Mouse (Mus musculus) left cerebral cortex, postnatal 4 days (tissue): ENCODE data around the gene Ctrc. TPM values are rescaled to one million over a fixed set of nuclear protein-coding genes. Genes with fewer than 3 reads are reported as not detected.
A peak's percentile ranks its signal among the peaks of the same experiment; 100 is the strongest.

Source experiments
- DNase-seq: peaks from one replicate; pipeline ENCODE4 v3.0.0-alpha.2; 2022
- intact Hi-C: fragments of 180-260 bp; cut with DNase I; formaldehyde crosslinking; loops from one replicate; pipeline ENCODE4 v1.15.1; 2025
- total RNA-seq, 2 experiments: library from RNA; stranded (reverse); gene quantifications; 2 replicates each; pipeline ENCODE4 v1.2.3; 2021

Gene Ctrc
- not detected for total RNA-seq

DNA sequence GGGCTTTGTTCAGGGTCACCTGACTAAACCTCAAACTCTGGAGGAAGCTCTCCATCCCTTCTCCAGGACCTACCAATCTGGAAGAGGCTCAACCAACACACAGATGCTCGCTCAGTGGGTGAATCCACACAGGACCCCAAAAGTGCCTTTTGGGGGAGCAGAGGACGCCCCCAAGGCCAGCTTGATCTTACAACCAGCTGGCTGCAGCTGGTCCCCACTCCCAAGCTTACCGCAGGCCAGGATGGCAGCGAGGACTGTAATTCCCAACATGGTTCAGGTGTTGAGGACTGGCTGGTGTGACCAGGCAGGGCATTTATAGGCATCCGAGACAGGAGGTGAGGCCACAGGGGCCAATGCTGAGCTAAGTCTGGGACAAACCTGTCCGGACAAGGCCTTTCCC is at the start of gene Ctrc:
Ctrc (minus strand) TSS at position 361 of the 400 bp plus-strand sequence.
- DNase-seq, result no peak
- intact Hi-C loops, result loop anchor here (10.0 kb wide), 1 partner anchor 231 kb away; the partner anchor contains the start of gene Tmem82

DNA sequence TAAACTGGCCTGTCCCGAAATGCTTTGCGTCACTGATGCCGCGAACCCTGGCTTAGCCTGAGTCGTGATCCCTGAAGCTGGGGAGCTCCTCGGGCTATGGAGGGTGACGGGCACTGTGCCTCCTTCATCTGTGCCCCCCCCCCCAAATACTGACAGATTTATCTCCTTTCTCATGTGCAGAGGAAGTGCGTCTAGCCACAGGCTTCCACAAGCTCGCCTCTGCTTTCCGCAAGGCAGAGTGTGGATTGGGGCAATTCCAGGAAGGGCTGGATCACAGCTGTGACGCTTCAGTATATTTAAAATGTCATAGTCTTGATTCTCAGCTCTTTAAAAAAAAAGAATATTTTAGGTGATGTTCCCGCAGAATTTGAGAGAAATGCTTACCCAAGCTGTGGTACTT is 49.6 kb upstream of the Ctrc start:
- DNase-seq, result no peak
- intact Hi-C loops, result no loop called here

DNA sequence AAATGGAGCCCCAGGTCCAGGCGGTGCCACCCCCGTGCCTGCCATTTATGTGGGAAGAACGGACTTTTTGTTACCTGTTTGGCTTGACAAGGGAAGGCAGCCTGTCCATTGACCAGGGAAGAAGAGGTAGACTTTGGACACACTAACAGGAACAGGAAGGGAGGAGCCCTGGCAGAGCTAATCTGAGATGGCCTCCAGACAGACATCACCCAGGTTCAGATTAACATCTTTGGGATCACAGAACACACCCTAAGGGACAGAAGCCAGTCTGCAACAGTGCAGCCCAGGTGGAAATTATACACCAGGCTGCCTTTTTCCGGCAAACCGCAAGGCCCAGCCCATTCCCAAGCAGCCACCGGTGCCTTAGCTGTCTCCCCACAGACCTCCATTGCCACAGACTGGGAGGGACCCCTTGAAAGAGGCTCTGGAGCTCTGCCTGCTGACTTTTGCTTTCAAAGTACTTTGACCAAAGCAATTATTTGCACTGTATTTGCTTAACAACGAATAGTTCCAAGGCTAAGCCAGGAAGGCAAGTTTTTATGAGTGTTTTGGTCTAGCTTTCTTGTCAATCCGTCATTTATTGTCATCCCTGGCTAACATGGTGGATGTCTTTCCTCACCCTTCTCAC is 47.1 kb upstream of the Ctrc start:
- no peak for DNase-seq
- intact Hi-C loops, result no loop called here

DNA sequence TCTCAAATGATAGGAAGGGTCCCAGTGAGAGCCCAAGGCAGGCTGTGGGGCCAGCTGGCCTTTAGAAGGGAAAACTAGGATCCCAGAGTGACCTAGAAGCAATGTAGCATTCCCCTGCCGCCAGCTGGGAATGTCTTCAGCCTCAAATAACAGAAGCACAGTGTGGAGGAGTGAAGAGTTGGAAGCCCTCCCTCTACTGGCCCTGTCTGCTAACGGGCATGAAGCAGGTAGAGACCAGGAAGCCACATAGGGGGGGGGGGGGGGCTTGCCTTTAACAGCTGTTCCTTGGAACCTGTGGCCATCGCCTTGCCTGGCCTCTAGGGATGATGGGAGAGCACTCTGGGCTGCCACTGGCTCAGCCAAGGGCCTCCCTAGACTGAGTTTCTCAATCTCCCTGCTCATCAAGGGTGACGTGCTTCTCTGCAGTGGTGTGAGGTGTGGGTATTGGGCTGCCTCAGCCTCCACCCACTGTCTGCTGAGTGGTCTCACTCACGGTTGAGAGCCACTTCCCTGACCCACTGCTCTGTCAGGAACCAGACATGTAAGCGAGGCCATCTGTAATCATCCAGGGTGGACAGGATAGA is 40.3 kb upstream of the Ctrc start:
- DNase-seq, result no peak
- intact Hi-C loops, result no loop called here

DNA sequence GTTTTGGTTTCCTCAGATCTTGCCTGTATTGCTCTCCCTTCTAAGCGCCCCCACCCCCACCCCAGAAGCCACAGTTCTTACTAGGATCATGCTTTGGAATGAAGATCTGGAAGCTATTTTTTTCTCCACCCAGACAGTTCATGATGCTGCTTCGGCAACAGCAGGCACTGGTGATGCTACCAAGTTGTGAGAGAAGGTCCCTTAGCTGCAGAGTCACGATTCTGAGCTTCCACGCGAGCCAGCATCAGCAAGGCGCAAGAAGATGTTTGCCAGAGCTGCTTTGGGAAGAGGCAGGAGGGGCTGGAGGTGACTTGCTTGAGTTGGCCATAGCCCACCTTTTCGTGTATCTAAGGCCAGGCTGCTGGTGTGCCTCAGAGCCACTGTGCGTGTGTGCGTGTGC is 39.3 kb upstream of the Ctrc start:
- DNase-seq, result no peak
- intact Hi-C loops, result no loop called here

DNA sequence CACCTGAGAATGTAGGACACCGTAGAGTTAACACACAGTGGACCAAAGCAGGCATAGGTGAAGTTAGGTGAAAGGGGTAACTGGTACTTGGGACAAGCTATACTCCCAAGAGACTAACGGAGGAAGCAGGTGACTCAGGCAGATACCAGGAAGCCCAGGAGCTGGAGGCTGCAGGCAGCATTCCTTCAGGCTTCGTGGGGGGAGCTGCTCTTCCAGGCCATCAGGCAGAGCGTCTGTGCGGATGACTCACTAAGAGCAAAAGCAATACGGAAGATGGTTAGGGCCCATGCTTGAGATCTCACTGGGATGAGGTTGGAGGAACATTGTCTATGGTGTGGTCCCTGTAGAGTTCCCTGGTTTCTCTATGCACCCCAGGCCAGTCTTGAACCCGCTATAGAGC is 36.7 kb upstream of the Ctrc start:
- intact Hi-C loops, result no loop called here
- DNase-seq, result no peak

DNA sequence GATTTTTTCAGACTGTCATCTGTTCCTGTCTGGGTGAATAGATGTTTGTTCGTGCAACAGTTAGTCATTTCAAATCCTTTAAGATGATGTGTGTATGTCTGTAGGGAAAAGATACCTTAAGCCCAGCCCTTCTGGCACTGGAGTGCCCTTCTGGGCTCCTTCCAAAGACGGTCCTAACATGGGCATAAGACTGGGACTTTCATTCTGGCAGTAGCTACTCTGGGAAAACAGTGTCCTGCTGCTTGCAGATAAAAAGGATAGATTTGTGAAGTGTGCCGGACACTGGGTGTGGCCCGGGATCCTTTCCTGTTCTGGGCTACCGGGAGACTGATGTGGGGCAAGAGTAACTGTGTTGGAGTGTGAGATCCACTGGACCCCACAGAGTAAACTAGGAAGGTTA is 35.8 kb upstream of the Ctrc start:
- intact Hi-C loops, result no loop called here
- no peak for DNase-seq

DNA sequence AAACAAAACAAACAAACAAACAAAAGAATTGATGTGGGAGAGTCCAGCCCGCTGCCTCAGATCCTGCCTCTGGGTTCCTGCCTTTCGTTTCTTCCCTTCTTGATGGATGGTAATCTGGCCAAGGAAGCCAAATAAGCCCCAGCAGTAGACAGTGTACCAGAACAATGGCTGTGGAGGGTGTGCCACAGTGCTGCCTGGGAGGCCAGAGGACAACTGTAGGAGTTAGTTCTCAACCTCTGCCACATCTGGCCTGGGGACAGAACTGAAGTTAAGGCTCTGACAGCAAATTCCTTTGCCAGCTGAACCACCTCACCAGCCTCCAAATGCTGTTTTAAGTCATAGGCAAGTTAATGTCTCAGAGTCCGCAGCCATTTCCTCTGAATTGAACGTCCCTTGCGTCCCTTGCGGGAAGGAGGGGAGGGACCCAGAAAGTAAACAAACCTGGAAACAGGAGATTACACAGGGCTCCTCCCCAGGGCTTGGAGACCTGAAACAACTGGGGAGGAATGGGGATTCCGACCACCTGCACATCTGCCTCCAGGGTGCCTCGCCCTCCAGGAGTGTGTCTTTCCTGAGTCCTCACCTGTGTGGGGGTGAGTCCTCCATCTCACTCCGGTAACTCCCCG is 35.2 kb upstream of the Ctrc start:
- intact Hi-C loops, result no loop called here
- DNase-seq, result no peak

DNA sequence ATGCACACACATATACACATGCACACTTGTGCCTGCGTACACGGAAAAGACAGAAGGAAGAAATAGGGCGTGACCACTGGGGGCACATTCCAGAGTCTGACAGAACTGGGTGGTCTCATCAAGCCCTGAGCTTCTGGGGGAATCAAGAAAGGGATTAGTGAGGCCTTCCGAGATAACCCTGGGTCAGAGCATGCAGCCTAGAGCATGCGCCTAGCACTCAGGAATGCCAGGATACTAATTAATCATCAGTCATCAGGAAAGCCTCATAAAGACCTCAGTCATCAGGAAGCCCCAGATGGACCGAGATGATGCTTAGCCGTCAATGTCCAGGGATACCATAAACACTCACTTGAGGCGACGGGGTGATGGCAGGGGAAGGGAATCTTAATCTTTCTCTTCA is 33.7 kb upstream of the Ctrc start:
- DNase-seq, result no peak
- intact Hi-C loops, result no loop called here

DNA sequence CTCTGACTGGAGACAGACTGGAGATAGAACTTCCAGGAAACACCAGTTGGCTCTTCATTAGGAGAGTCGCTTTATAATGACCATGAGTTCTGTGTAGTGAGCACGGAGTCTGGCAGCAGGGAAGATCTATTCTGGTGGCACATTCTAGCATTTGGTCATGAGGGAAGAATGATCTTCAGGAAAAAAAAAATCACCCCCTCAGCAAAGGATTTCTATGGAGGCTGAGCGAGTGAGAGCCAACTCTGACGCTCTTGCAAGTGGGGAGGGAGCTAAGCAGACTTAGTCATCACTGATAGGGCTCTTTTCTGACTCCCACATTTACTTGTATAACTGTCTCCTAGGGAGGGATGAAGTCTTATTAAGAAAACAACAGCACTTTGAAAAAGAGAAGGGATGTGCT is 32.9 kb upstream of the Ctrc start:
- DNase-seq, result no peak
- intact Hi-C loops, result no loop called here

DNA sequence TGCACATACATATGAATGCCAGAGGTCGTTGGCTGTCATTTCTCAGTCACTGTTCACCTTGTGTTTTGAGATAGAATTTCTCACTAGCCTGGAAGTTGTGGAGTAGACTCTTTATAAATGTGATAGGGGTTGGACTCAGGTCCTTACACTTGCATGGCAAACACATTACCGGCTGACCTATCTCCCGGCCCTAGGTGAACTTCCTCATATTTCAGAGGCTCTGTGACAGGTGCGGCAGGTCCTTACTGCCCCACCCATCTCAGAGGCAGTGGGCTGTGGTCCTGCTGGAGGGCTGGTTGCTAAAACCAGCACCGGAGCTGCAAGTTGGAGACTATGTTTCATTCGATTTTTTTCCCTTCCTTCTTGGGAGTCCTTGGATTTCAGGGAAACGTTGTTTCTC is 32.5 kb upstream of the Ctrc start:
- intact Hi-C loops, result no loop called here
- DNase-seq, result no peak

DNA sequence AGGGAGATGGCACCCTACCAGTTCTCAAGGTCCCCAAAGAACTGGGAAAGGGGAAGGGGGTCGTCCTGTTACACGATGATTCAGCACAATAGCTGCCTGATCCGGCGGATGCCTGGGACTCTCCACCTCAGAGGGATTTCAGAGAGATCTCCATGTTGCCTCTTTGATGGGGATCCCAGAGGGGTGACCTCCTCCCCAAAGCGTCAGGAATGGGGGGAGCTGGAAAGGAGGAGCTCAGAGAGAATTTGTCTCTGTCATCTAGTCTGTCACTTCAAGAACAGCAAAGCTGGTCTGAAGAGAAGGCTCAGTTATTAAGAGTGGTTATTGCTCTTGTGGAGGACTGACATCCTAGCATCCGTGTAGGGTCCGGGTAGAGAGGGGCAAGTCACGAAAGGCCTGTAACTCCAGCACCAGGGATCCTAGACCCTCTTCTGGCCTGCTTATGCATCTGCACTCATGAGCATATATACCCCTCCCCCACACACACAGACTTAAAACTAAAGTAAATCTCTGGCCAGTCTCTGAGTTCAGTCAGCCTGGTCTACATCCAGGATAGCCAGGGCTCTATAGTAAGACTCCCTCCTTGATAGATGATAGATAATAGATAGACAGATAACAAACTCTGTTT is 29.4 kb upstream of the Ctrc start:
- intact Hi-C loops, result no loop called here

DNA sequence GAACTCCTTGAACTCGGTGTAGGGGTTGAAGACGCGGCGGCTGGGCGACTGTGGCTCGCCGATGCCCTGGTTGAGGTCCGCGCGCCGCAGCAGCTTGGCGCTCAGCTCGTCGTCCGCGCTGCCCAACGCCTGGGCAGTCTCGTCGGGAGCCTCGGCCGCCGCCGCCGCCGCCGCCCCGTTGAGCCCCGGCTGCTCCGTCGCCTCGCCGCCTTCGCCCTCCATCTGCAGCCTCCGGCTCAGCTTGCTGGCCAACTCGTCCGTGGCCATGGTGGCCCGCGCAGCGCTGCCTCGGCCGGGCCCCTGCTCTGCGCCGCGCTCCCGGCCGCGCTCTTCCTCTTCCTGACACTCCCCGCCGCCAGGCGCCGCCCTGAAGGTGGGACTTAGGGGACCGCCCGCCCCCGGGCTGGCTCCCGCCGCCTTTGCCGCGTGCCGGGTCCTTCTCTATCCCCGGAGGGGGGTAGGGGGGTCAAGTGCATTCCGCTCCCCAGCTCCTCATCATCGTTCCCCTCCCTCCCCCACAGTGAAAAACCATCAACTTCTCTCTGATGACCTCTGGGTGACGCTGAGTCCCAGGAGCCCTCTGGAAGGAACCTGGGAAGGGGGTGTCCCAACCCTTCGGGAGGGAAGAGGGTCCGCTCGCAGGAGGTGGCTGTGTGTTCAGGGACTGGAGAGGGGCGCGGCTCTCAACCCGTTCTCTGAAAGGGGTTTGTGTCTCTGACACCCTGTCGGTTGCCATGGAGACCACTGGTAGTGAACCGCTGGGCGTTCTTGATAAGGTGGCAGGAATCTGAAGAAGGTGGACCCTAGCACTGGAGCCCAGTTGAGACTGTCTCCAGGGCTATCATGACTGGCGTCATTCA is 28.7 kb upstream of the Ctrc start, which contains the start of gene Efhd2:
Efhd2 (minus strand) TSS at position 320 of the 860 bp plus-strand sequence.
- intact Hi-C loops, result loop anchor here (5.0 kb wide), 1 partner anchor 77 kb away; no protein-coding TSS in a partner anchor
- peak; percentile 79 for DNase-seq

More for the DNA sequence above, 29.4 kb upstream of the Ctrc start:
- no peak for DNase-seq

DNA sequence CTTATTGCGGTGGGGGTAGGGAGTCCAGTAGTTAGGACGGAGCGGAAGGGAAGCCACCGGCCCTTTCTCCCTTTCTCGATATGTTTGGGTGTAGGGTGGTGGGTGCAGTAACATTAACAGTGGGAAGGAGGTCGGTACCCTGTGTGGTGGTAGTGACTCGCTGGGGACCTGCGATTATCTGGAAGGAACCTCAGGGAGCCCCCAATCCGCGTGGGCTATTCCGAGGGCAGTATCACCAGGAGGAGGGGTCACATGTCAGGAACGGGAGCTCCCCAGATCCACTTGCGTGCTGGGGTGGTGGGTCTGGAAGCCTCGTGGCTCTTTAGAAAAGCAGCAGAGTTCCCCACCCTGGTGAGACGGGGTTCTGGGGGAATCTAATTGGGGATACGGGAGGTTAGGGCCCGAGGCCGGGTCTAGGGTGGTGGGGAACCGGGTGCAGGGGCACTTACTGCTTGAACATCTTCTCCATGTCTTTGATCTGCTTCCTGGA is 28.0 kb upstream of the Ctrc start:
- intact Hi-C loops, result loop anchor here (5.0 kb wide), 1 partner anchor 78 kb away; no protein-coding TSS in a partner anchor
- no peak for DNase-seq

DNA sequence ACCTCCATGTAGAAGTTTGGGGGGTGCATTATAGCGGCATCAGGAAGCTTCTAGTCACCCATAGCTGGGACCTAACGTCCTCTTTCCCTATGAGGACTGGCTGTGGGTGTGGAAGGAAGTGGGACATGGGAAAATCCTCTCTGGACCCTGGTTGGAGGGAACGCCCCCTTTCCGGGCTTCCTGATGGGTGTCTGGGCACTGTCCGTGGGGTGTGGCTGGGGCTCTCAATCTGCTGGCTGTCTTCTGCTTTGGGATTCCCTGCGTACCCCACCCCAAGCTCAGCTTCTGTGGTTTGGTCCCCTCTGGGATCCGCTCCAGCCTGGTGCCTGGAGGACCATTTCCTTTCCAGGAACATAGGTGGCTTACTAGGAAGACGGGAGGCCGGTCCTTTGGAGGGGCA is 26.8 kb upstream of the Ctrc start:
- DNase-seq, result no peak
- intact Hi-C loops, result loop anchor here (5.0 kb wide), 1 partner anchor 79 kb away; no protein-coding TSS in a partner anchor

DNA sequence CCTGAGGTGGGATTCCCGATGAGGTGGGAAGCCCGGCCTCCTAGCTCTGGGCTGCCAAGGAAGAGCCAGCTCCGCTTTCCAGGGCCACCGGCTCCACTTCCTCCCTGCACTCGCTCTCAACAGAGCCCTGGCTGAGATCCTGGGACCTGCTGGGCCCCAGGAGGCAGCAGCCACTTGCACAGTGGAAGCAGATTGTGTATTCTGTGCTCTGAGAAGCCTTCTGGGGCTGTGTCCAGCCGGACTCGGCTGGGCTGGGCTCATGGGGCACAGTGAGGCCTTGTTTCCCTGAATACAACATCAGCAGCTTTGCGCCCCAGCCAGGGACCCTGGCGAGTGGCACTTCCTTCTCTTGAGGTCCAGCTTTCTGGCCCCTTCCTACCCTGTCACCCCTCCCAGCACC is 25.8 kb upstream of the Ctrc start:
- peak; percentile 73 for DNase-seq
- intact Hi-C loops, result loop anchor here (5.0 kb wide), 1 partner anchor 80 kb away; no protein-coding TSS in a partner anchor

DNA sequence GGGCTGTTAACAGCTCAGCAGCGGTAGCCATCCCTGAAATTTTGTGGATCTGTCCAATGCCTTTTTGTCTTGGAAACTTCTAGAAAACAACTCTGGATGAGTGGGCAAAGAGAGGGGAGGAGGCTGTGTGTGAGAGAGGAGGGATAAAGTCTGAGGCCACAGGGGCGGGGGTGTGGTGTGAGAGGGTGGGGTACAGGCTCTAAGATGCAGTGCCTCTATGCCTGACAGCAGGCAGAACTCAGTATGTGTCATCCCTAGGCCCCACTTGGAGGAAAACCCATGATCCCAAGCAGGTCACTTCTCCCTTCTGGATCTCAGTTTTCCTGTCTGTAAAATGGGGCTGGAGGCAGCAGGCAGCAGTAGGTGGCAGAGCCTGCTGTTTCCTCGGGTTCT is 25.2 kb upstream of the Ctrc start:
- intact Hi-C loops, result loop anchor here (5.0 kb wide), 1 partner anchor 81 kb away; no protein-coding TSS in a partner anchor
- no peak for DNase-seq

DNA sequence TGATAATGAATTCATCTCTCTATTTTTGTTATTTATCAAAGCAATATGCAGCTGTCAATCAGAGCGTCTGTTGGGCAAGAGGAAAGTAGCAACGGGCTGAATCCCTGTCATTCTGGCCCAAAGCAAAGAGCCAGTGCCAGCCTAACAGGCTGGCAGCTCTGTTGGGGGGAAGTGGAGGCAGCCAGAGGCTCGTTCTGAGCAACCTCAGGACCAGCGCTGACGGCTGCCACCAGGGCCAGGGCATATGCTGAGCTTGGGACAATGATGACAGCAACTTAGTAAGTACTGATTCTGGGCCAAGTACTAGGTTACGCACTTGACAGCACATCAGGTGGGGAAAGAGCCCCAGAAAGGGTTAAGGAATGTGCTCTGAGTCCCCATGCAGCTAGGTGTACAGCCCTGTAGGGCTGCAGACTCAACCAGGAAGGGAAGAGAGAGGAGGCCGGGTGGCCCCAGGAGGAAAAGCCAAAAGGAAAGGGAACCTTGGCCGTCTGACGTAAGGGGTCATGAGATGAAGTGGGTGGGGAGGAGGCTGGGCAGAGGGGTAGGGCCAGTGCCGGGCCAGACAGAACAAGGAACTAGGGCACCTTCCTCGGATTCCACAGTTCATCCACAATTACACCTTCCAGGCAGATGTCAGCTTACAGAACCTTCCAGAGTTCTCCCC is 24.6 kb upstream of the Ctrc start:
- intact Hi-C loops, result loop anchor here (5.0 kb wide), 1 partner anchor 82 kb away; no protein-coding TSS in a partner anchor
- peak; percentile 76 for DNase-seq

DNA sequence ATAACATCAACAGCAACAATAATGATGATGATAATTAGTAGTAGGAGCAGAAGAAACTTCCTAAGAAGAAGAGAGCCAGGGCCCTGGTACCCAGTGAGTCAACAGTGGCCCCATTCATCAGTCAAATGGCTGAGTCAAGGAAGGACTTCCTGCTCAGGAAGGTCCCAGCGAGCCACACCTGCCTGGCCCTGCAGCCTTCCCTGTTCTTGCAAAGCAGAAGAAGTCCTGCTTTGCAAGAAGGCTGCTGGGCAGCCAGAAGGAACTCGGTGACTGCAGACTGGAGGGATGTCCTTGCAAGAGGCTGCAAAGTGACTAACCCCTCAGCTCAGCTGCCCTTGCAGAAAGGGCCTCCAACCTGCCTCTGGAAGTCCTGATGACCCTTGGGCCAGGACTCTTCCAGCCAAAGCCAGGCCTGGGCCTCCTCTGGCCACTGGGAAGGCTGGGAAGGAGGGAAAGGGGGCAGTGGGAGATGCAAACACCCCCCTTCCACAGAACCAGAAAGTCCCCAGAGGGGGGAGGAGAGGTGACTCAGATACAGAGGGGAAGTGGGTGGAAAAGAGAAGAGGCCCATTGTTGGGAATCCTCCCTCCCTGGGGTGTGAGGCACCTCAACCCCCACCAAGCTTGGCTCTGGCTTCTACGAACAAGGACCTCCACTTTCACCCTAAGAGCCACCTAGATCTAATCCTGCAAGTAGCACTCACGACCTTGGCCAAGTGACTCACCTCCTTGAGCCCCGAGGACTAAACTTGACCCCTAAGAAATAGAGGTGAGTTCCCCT is 23.5 kb upstream of the Ctrc start:
- intact Hi-C loops, result loop anchor here (5.0 kb wide), 1 partner anchor 83 kb away; no protein-coding TSS in a partner anchor
- DNase-seq, result no peak
